Mouse (Mus musculus): ENCODE results near the gene Plekho1. TPM values are rescaled to one million over a fixed set of nuclear protein-coding genes. Genes with fewer than 3 reads are reported as not detected.

Plekho1 gene
- total and polyA plus RNA-seq, 3 experiments, result 22.3 to 24.6 (median 23.4) TPM

DNA sequence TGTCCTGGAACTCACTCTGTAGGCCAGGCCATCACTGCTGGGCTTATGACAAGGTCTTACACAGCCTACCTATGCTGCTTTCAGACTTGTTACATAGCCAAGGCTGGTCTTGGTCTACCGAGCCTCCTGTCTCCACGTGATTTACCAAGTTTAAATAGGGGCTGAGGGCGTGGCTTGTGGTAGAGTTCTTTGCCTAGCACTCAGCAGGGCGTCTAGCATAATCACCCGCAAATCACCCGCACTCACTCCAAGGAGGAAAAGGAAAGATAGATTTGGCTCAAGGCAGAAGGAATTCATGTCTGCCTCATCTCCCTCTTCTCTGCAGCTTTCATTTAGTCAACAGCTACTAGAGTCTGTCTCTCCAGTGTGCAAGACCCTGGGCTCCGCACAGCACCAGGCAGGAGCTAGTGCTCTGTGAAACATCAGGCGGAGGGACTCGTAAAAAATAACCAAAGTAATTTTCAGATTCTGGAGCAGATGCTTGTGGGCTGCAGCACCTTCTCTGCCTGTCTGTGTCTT lies 1.5 kb upstream of the Plekho1 start:
- in situ Hi-C loops (cut with MboI; ENCODE audit: low pct_ligation_motif_present, low pct_unique_long_range_greater_than_20kb, low sequenced_read_pairs), result no loop called here
- Histone ChIP-seq H3K4me3 (replicated peaks in 1 of 3; ENCODE audit: low read depth in 2 of 3, low read length in 2 of 3, poor library complexity in 1 of 3) (no peak overlapping the region), H3K4me1 (ENCODE audit: control insufficient read depth in 1 of 2, insufficient read depth in 2 of 2) (peaks cover 17 to 62% of the 10 kb centered on the region in 2 experiments)

DNA sequence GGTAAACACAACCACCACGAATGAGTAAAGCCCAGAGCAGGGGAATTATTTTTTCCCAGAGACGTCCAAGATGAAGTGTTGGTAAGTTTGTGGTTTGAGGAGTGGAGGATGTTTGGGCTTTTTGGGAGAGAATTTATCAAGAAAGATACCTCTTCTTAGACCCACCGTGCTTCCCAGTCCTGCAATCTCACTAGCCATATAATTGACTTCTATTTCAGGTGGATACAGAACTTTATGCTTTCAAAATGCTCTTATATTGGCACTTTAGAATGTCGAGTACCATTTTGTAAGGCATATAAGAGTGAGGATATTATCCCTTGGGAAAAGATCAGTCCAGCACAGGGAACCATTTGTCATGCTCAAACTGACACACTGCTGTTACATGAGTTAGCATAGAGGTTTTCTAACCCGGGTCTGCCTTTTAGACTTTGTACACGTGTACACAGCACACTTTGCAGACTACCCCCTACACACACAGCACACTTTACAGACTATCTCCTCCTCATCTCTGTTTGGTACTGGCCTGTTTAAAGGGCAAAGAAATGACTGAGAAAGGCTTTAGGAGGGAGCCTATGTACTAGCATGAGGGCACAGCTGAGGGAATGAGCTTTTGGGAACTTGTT lies 761 bp upstream of the Plekho1 start:
- peak overlapping the region; percentile 93 for H3K9ac ChIP-seq (ENCODE audit: insufficient read depth, low read depth)
- H3K79me2 ChIP-seq (replicated peaks; ENCODE audit: control insufficient read depth, extremely low read depth, insufficient read depth, poor library complexity, severe bottlenecking), result peaks cover 7% of the 10 kb centered on the region; the same call in 1 of the 2 replicates
- in situ Hi-C loops (cut with MboI; ENCODE audit: low pct_ligation_motif_present, low pct_unique_long_range_greater_than_20kb, low sequenced_read_pairs) (no loop called here), dilution Hi-C loops (cut with MboI; ENCODE audit: extremely low pct_ligation_motif_present, extremely low pct_unique_long_range_greater_than_20kb, low sequenced_read_pairs) (no loop called here)
- H3K27me3 ChIP-seq (replicated peaks), result peaks cover 4% of the 10 kb centered on the region
- DNase-seq (ENCODE audit: extremely low read depth), result no peak
- peaks cover 18 to 61% of the 10 kb centered on the region in 2 experiments for H3K4me1 ChIP-seq (ENCODE audit: control insufficient read depth in 1 of 2, insufficient read depth in 2 of 2)
- peaks cover 5 to 22% of the 10 kb centered on the region in 2 experiments for H3K36me3 ChIP-seq (replicated peaks in 1 of 2; ENCODE audit: control insufficient read depth in 1 of 2, insufficient read depth in 1 of 2, low read length in 1 of 2)
- H3K27ac ChIP-seq (ENCODE audit: insufficient read depth, low read depth), result no peak overlapping the region
- TF ChIP-seq CHD2 (IDR thresholded peaks at IDR 0.05; ENCODE audit: low read length), result no peak
- no peak for TF ChIP-seq JUND (conservative IDR thresholded peaks at IDR 0.05; ENCODE audit: low read depth, low read length)
- TF ChIP-seq ETS1 (conservative IDR thresholded peaks at IDR 0.05; ENCODE audit: low read depth, low read length), result no peak
- TF ChIP-seq ZMIZ1 (IDR thresholded peaks at IDR 0.05; ENCODE audit: low read depth, low read length), result no peak
- no peak for TF ChIP-seq MAZ (IDR thresholded peaks at IDR 0.05; ENCODE audit: low read depth, low read length)
- no peak for TF ChIP-seq ZC3H11A (IDR thresholded peaks at IDR 0.05; ENCODE audit: low read depth, low read length)
- no peak for TF ChIP-seq POLR2A (IDR thresholded peaks at IDR 0.05; ENCODE audit: low read depth, low read length)
- no peak for TF ChIP-seq RCOR1 (conservative IDR thresholded peaks at IDR 0.05; ENCODE audit: low read depth, low read length)
- TF ChIP-seq MXI1 (IDR thresholded peaks at IDR 0.05; ENCODE audit: low read depth, low read length), result peak; percentile 66; the same call in 1 of the 2 replicates
- no peak for TF ChIP-seq ZNF384 (IDR thresholded peaks at IDR 0.05; ENCODE audit: low read depth, low read length)
- 0 out of 2 replicates have a peak, but pooled peaks have one; percentile 48 for TF ChIP-seq SIN3A (IDR thresholded peaks at IDR 0.05; ENCODE audit: low read length)
- no peak for TF ChIP-seq CTCF (conservative IDR thresholded peaks at IDR 0.05 in 1 of 2, IDR thresholded peaks at IDR 0.05 in 1 of 2; ENCODE audit: low read depth in 2 of 2, low read length in 2 of 2)
- no peak for TF ChIP-seq MEF2A (IDR thresholded peaks at IDR 0.05; ENCODE audit: borderline replicate concordance, low read depth, low read length)
- TF ChIP-seq RAD21 (IDR thresholded peaks at IDR 0.05; ENCODE audit: low read depth, low read length), result no peak
- no peak for TF ChIP-seq UBTF (IDR thresholded peaks at IDR 0.05; ENCODE audit: low read depth, low read length)
- TF ChIP-seq MYC (IDR thresholded peaks at IDR 0.05; ENCODE audit: low read depth, low read length), result peak; percentile 13; the same call in 1 of the 2 replicates
- TF ChIP-seq NELFE (IDR thresholded peaks at IDR 0.05; ENCODE audit: low read depth, low read length), result no peak
- 0 out of 2 replicates have a peak, but pooled peaks have one; percentile 62 for TF ChIP-seq CHD1 (IDR thresholded peaks at IDR 0.05; ENCODE audit: low read depth, low read length)
- H3K4me2 ChIP-seq (ENCODE audit: insufficient read depth, low read depth, poor library complexity, severe bottlenecking), result peak overlapping the region; percentile 54
- H3K9me3 ChIP-seq (replicated peaks; ENCODE audit: low read length), result no peaks in the 10 kb centered on the region
- H3K4me3 ChIP-seq (replicated peaks in 1 of 3; ENCODE audit: low read depth in 2 of 3, low read length in 2 of 3, poor library complexity in 1 of 3), result peak overlapping the region; percentile 54 to 82 (median 57)

More for the DNA sequence above, 1.5 kb upstream of the Plekho1 start:
- H3K9me3 ChIP-seq (replicated peaks; ENCODE audit: low read length), result no peaks in the 10 kb centered on the region
- H3K4me2 ChIP-seq (ENCODE audit: insufficient read depth, low read depth, poor library complexity, severe bottlenecking), result peak overlapping the region; percentile 54; the same call in 1 of the 2 replicates
- peaks cover 4% of the 10 kb centered on the region for H3K27me3 ChIP-seq (replicated peaks)
- DNase-seq (ENCODE audit: extremely low read depth), result peak; percentile 74
- no peak overlapping the region for H3K9ac ChIP-seq (ENCODE audit: insufficient read depth, low read depth)
- peaks cover 7% of the 10 kb centered on the region; the same call in 1 of the 2 replicates for H3K79me2 ChIP-seq (replicated peaks; ENCODE audit: control insufficient read depth, extremely low read depth, insufficient read depth, poor library complexity, severe bottlenecking)
- H3K27ac ChIP-seq (ENCODE audit: insufficient read depth, low read depth), result no peak overlapping the region
- peaks cover 4 to 19% of the 10 kb centered on the region in 2 experiments for H3K36me3 ChIP-seq (replicated peaks in 1 of 2; ENCODE audit: control insufficient read depth in 1 of 2, insufficient read depth in 1 of 2, low read length in 1 of 2)
- dilution Hi-C loops (cut with MboI; ENCODE audit: extremely low pct_ligation_motif_present, extremely low pct_unique_long_range_greater_than_20kb, low sequenced_read_pairs), result no loop called here
- TF ChIP-seq TBP (conservative IDR thresholded peaks at IDR 0.05; ENCODE audit: low read depth, low read length) (no peak), MAX (IDR thresholded peaks at IDR 0.05; ENCODE audit: low read length) (peak; percentile 70), USF2 (conservative IDR thresholded peaks at IDR 0.05; ENCODE audit: low read depth, low read length) (peak; percentile 29), POLR2A (IDR thresholded peaks at IDR 0.05; ENCODE audit: low read depth, low read length) (0 out of 2 replicates have a peak, but pooled peaks have one; percentile 28), PAX5 (IDR thresholded peaks at IDR 0.05; ENCODE audit: low read length) (no peak), ZC3H11A (IDR thresholded peaks at IDR 0.05; ENCODE audit: low read depth, low read length) (no peak), SIN3A (IDR thresholded peaks at IDR 0.05; ENCODE audit: low read length) (peak; percentile 36; the same call in 1 of the 2 replicates), BHLHE40 (IDR thresholded peaks at IDR 0.05; ENCODE audit: low read depth, low read length) (peak; percentile 78), CHD1 (IDR thresholded peaks at IDR 0.05; ENCODE audit: low read depth, low read length) (0 out of 2 replicates have a peak, but pooled peaks have one; percentile 44), USF1 (IDR thresholded peaks at IDR 0.05; ENCODE audit: low read depth, low read length) (peak; percentile 62)

Data from CH12.LX (cell line).